Comparison of ENCODE assay signal across 20 mouse cellular contexts in the genomic region with DNA sequence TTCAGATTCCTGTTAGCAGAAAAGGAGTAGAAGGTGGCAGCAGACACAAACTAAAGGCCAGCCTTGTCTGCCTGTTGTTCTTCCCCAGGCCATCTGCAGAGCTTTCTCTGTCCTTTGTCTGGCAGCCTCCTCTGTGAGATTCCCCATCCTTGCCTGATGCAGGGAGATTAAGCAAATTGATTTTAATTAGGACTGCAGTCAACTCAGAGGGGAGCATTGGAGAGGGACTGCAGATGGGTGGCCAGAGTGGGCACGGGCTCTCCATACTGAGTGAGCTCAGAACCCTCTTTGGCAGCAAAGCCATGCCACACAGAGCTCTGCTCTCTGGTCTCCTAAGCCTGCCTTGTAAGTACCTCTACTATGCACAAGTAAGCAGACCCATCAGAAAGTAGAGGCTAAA.
DNase-seq lines count a peak whose midpoint lies in the region; ATAC-seq lines count a peak whose summit lies in the region.
"Had no signal": no experiment of that assay in that cellular context is flagged by ENCODE, and none has a peak within 500 bp of the region (broad histone marks: within the 10 kb centered on the region; RNA-seq: fewer than 3 reads in every experiment).

No protein-coding gene starts in this region.

- peak overlapping the region; percentile 22; the same call in 1 of the 2 replicates for H3K27ac ChIP-seq in forebrain, embryonic 13.5 days
- H3K27ac ChIP-seq in forebrain, embryonic 10.5 days = no peak overlapping the region
- 0 out of 2 replicates have a peak overlapping the region, but pooled peaks have one; percentile 40 for H3K27ac ChIP-seq in hindbrain, embryonic 15.5 days (replicated peaks)
- H3K27ac ChIP-seq: heart, adult 2 months; heart, embryonic 15.5 days; limb, embryonic 15.5 days; liver, embryonic 15.5 days had no signal

- intact Hi-C loops in left cerebral cortex, postnatal 4 days (cut with DNase I) = no loop called here
- intact Hi-C loops in left cerebral cortex, postnatal 14 days (cut with DNase I) = no loop called here
- intact Hi-C loops in heart, postnatal 10 days (cut with DNase I) = no loop called here

- no peaks in the 10 kb centered on the region for H3K36me3 ChIP-seq in forebrain, embryonic 13.5 days (ENCODE audit: poor library complexity, severe bottlenecking)
- no peaks in the 10 kb centered on the region for H3K36me3 ChIP-seq in forebrain, embryonic 10.5 days (replicated peaks)
- H3K36me3 ChIP-seq in hindbrain, embryonic 15.5 days = no peaks in the 10 kb centered on the region
- H3K36me3 ChIP-seq: heart, embryonic 15.5 days; limb, embryonic 15.5 days; liver, embryonic 15.5 days had no signal

- WGBS in forebrain, embryonic 13.5 days = 27% methylated on average over 1 of the region's 1 CpGs
- 28% methylated on average over 1 of the region's 1 CpGs for WGBS in forebrain, embryonic 10.5 days
- 22% methylated on average over 1 of the region's 1 CpGs for whole genome bisulfite sequencing in hindbrain, embryonic 15.5 days

- H3K4me2 ChIP-seq in forebrain, embryonic 13.5 days = no peak overlapping the region
- H3K4me2 ChIP-seq in hindbrain, embryonic 15.5 days = no peak overlapping the region
- H3K4me2 ChIP-seq: heart, embryonic 15.5 days; limb, embryonic 15.5 days; liver, embryonic 15.5 days had no signal

- peaks cover 5% of the 10 kb centered on the region; the same call in 1 of the 2 replicates for H3K4me1 ChIP-seq in forebrain, embryonic 13.5 days
- H3K4me1 ChIP-seq in forebrain, embryonic 10.5 days = peaks cover 12% of the 10 kb centered on the region
- H3K4me1 ChIP-seq in hindbrain, embryonic 15.5 days (replicated peaks) = 0 out of 2 replicates have a peak, but pooled peaks cover 4% of the 10 kb centered on the region
- H3K4me1 ChIP-seq: liver, embryonic 15.5 days had no signal

- peak; percentile 45; the same call in 1 of the 2 replicates for ATAC-seq in forebrain, embryonic 13.5 days
- no peak for ATAC-seq in hindbrain, embryonic 15.5 days (ENCODE audit: low FRiP score, low read depth)
- ATAC-seq: CD4-positive, CD25-positive, alpha-beta regulatory T cell, adult 4 months had no signal

- no peak overlapping the region for H3K4me3 ChIP-seq in forebrain, embryonic 13.5 days
- H3K4me3 ChIP-seq in forebrain, embryonic 10.5 days = no peak overlapping the region
- no peak overlapping the region for H3K4me3 ChIP-seq in hindbrain, embryonic 15.5 days
- H3K4me3 ChIP-seq: heart, adult 2 months; heart, embryonic 15.5 days; limb, embryonic 15.5 days; liver, embryonic 15.5 days had no signal

- H3K9ac ChIP-seq in forebrain, embryonic 13.5 days = no peak overlapping the region
- H3K9ac ChIP-seq in hindbrain, embryonic 15.5 days = no peak overlapping the region
- H3K9ac ChIP-seq: heart, embryonic 15.5 days; limb, embryonic 15.5 days; liver, embryonic 15.5 days had no signal

- no peaks in the 10 kb centered on the region for H3K27me3 ChIP-seq in forebrain, embryonic 13.5 days
- no peaks in the 10 kb centered on the region for H3K27me3 ChIP-seq in forebrain, embryonic 10.5 days (ENCODE audit: poor library complexity, severe bottlenecking)
- no peaks in the 10 kb centered on the region for H3K27me3 ChIP-seq in hindbrain, embryonic 15.5 days
- H3K27me3 ChIP-seq: heart, embryonic 15.5 days; limb, embryonic 15.5 days; liver, embryonic 15.5 days had no signal

- H3K9me3 ChIP-seq in forebrain, embryonic 13.5 days (replicated peaks) = no peaks in the 10 kb centered on the region
- H3K9me3 ChIP-seq in forebrain, embryonic 10.5 days = no peaks in the 10 kb centered on the region
- no peaks in the 10 kb centered on the region for H3K9me3 ChIP-seq in hindbrain, embryonic 15.5 days
- H3K9me3 ChIP-seq: heart, embryonic 15.5 days; limb, embryonic 15.5 days; liver, embryonic 15.5 days had no signal

- DNase-seq in forebrain, embryonic 10.5 days (ENCODE audit: extremely low spot score, low spot score) = no peak
- DNase-seq in left cerebral cortex, postnatal 4 days = peak; percentile 40
- DNase-seq in left cerebral cortex, postnatal 14 days (ENCODE audit: low spot score in 2 of 2) = no peak
- DNase-seq in retina, postnatal 1 day = peak; percentile 79
- DNase-seq in heart, postnatal 10 days = no peak
- DNase-seq in heart, adult 8-10 months (ENCODE audit: low spot score) = no peak
- DNase-seq: adrenal gland, postnatal 25 days; gastrocnemius, postnatal 14 days; heart, adult 2 months; kidney, adult 11 months; kidney, postnatal 10 days; layer of hippocampus, postnatal 36 days; right cerebral cortex, adult 18-20 months; thymus, postnatal 25 days had no signal

Comparison
In these comparisons a context has a peak if more than half of its experiments do, and no peak if none do; other contexts are left out.
1. DNase-seq: peak in left cerebral cortex, postnatal 4 days (single experiment) and retina, postnatal 1 day (single experiment); none in forebrain, embryonic 10.5 days (single experiment), left cerebral cortex, postnatal 14 days (0 of 2), heart, postnatal 10 days (0 of 2) and heart, adult 8-10 months (single experiment).